Mouse (Mus musculus) central nervous system, embryonic 11.5 days (tissue): ENCODE data around the gene Gm6685. TPM values are rescaled to one million over a fixed set of nuclear protein-coding genes. Genes with fewer than 3 reads are reported as not detected.

Experiments
- polyA plus RNA-seq: library from polyadenylated mRNA; depleted of rRNA; stranded (reverse); fragments of >200 nt; gene quantifications from 2 replicates; pipeline ENCODE4 v1.2.3, GENCODE M21; 2012; rRNA removed

Gene Gm6685
- polyA plus RNA-seq, result not detected in 2 replicates

DNA sequence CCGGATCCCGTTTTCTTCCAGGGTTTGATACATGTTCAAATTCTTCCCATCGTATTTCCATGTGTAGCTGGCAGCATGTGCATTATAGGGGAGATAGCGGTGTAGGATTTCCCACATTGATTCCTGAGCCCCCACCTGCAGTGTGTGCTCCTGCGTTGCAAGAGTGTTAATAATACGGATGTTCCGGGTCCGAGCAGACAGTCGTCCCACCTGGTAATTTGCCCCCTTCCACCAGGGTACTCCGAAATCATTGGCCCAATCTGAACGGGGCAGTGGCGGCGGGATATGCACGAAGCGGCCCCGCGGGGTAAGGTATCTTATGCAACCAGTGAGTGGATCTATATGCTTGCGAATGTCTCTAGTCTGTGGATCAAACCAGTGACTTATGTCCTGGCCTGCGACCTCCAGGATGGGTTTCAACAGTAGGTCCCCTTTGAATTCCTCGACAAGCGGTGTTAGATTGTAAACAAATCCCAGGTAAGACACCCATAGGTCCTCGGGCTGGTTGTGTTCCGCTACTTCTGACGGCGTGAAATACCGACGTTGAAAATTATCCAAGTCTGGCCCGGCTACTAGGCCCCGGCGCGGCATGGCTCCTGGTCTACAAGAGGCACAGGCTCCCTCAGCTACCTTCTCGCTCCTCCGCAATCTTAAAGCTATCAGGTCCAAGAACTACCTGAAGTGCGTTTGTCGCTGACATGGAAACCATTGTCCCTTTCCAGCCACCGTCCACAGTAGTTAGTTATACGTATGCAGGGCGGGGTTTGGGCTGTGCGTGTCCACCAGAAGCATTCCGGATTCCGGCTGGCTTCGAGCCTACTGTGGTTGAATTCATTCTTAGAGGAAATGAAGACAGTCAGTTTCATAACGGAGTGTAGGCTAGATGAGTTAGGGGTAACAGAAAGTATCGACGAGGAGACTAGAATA is at the start of gene Gm6685:
Gene Gm6685 (minus strand): TSS at position 644 of the 927 bp plus-strand sequence.

Other genes starting within 250 kb of the Gm6685 start
- gene Ccdc85a, start 244.5 kb upstream of the Gm6685 start, polyA plus RNA-seq, result 2.6 and 3.1 TPM in 2 replicates